Mouse (Mus musculus) bone marrow, adult 2 months (tissue): ENCODE data around the gene Cox20. TPM values are rescaled to one million over a fixed set of nuclear protein-coding genes. Genes with fewer than 3 reads are reported as not detected.

Source experiments
- H3K27ac ChIP-seq: fragments of 200-500 bp; 2 replicates; pipeline ENCODE4 v1.5.1; 2012; ENCODE audit warnings: low read depth, mild to moderate bottlenecking, control low read depth, inconsistent platforms, low read length; ENCODE audit not compliant: control insufficient read depth, poor library complexity, insufficient read depth
- H3K4me1 ChIP-seq: fragments of 200-500 bp; 2 replicates; pipeline ENCODE4 v1.6.1; 2011; ENCODE audit warnings: low read length; ENCODE audit not compliant: control insufficient read depth, insufficient read depth
- H3K4me3 ChIP-seq: fragments of 200-500 bp; replicated peaks from 2 replicates; pipeline ENCODE3; 2011; ENCODE audit warnings: mild to moderate bottlenecking, low read depth, low read length, control low read depth; ENCODE audit not compliant: control insufficient read depth
- CTCF ChIP-seq: fragments of 200-500 bp; IDR thresholded peaks from 2 replicates; pipeline ENCODE4 v1.5.1; 2011; ENCODE audit warnings: low read length, control low read depth; ENCODE audit not compliant: control insufficient read depth, insufficient read depth
- POLR2A ChIP-seq: fragments of 200-500 bp; IDR thresholded peaks from 2 replicates; pipeline ENCODE4 v1.6.1; 2011; ENCODE audit warnings: low read depth, mild to moderate bottlenecking, control low read depth, low read length, borderline replicate concordance; ENCODE audit not compliant: control insufficient read depth
- WGBS: fragments of 180-500 bp; shearing (Covaris S2); methylation state at CpG from one replicate; pipeline ENCODE4 v1.1.7; 2018; 5-methylcytosine and 5-hydroxymethylcytosine counted together
- polyA plus RNA-seq: library from polyadenylated mRNA; stranded (reverse); fragments of >200 nt; gene quantifications from 2 replicates; pipeline ENCODE4 v1.2.4, GENCODE M21; 2011; ENCODE audit warnings: low replicate concordance; ENCODE audit not compliant: missing spikeins, insufficient read depth, insufficient read length

Gene Cox20
- polyA plus RNA-seq, 1 experiment = 133 TPM

GRCm38 (mm10) chr1:178324568-178324967 is 5.6 kb downstream of the Cox20 start:
- no peak overlapping the region for H3K27ac ChIP-seq
- no peak for TF ChIP-seq CTCF
- TF ChIP-seq POLR2A = no peak
- 85% methylated on average over 1 of the region's 1 CpGs for WGBS
- H3K4me3 ChIP-seq = no peak overlapping the region
- no peaks in the 10 kb centered on the region; the same call in 1 of the 2 replicates for H3K4me1 ChIP-seq

- H3K4me1 ChIP-seq = no peaks in the 10 kb centered on the region; the same call in 1 of the 2 replicates
- H3K4me3 ChIP-seq = no peak overlapping the region
- no peak for TF ChIP-seq POLR2A
- TF ChIP-seq CTCF = no peak
- no peak overlapping the region for H3K27ac ChIP-seq
- WGBS = 77% methylated on average over 1 of the region's 1 CpGs
Observed at GRCm38 (mm10) chr1:178326357-178326756, 7.4 kb downstream of the Cox20 start.

- no peak for TF ChIP-seq POLR2A
- no peak for TF ChIP-seq CTCF
- WGBS = 88% methylated on average over 1 of the region's 1 CpGs
Observed at GRCm38 (mm10) chr1:178326950-178327349, 8.0 kb downstream of the Cox20 start.

GRCm38 (mm10) chr1:178329017-178329416 is 10.1 kb downstream of the Cox20 start:
- TF ChIP-seq CTCF (no peak), POLR2A (no peak)
- Histone ChIP-seq H3K27ac (no peak overlapping the region), H3K4me3 (no peak overlapping the region), H3K4me1 (no peaks in the 10 kb centered on the region)
- 4% methylated on average over 5 of the region's 5 CpGs for whole genome bisulfite sequencing

More at GRCm38 (mm10) chr1:178326950-178327349, 8.0 kb downstream of the Cox20 start:
- Histone ChIP-seq H3K4me1 (no peaks in the 10 kb centered on the region), H3K4me3 (no peak overlapping the region), H3K27ac (no peak overlapping the region)

- no peak for TF ChIP-seq POLR2A
- no peak for TF ChIP-seq CTCF
- H3K27ac ChIP-seq = no peak overlapping the region
- 67% methylated on average over 6 of the region's 6 CpGs for WGBS
- no peak overlapping the region for H3K4me3 ChIP-seq
- no peaks in the 10 kb centered on the region for H3K4me1 ChIP-seq
Observed at GRCm38 (mm10) chr1:178329946-178330345, 11.0 kb downstream of the Cox20 start.

GRCm38 (mm10) chr1:178335860-178336261 is 16.9 kb downstream of the Cox20 start:
- peak overlapping the region; percentile 99 for H3K4me3 ChIP-seq
- TF ChIP-seq CTCF = no peak
- TF ChIP-seq POLR2A = no peak
- peak overlapping the region; percentile 100 for H3K27ac ChIP-seq
- under 1% methylated on average over 16 of the region's 16 CpGs for WGBS
- H3K4me1 ChIP-seq = no peaks in the 10 kb centered on the region; the same call in 1 of the 2 replicates

- Histone ChIP-seq H3K4me1 (no peaks in the 10 kb centered on the region; the same call in 1 of the 2 replicates), H3K4me3 (peak overlapping the region; percentile 99), H3K27ac (peak overlapping the region; percentile 100)
- TF ChIP-seq POLR2A (peak; percentile 30; the same call in 1 of the 2 replicates), CTCF (no peak)
- WGBS = under 1% methylated on average over 50 of the region's 53 CpGs
Observed at GRCm38 (mm10) chr1:178336289-178336775, 17.4 kb downstream of the Cox20 start.

- Histone ChIP-seq H3K4me3 (peak overlapping the region; percentile 99), H3K27ac (peak overlapping the region; percentile 100), H3K4me1 (no peaks in the 10 kb centered on the region; the same call in 1 of the 2 replicates)
- peak; percentile 46; the same call in 1 of the 2 replicates for TF ChIP-seq POLR2A
- TF ChIP-seq CTCF = no peak
- WGBS = 1% methylated on average over 87 of the region's 89 CpGs
Observed at GRCm38 (mm10) chr1:178336777-178337481, 18.0 kb downstream of the Cox20 start.
